Mouse (Mus musculus) forebrain, embryonic 14.5 days (tissue): ENCODE data around the gene Msi2. TPM values are rescaled to one million over a fixed set of nuclear protein-coding genes. Genes with fewer than 3 reads are reported as not detected.
A peak's percentile ranks its signal among the peaks of the same experiment; 100 is the strongest.

Experiments
- ATAC-seq: fragments of 200-750 bp; cut with Nextera tagmentation; 2 replicates; pipeline ENCODE4 v1.8.0; 2017; ENCODE audit warnings: mild to moderate bottlenecking, moderate library complexity
- DNase-seq: peaks from one replicate; pipeline ENCODE4 v3.0.0-alpha.2; 2015; ENCODE audit warnings: low spot score
- H3K27ac ChIP-seq: fragments of 300-500 bp; sonication (generic); 2 replicates; pipeline ENCODE4 v1.5.1; 2014; ENCODE audit warnings: low read depth, mild to moderate bottlenecking, control low read depth, low read length, moderate library complexity
- H3K27me3 ChIP-seq: fragments of 300-500 bp; sonication (generic); replicated peaks from 2 replicates; pipeline ENCODE4 v1.6.1; 2014; ENCODE audit warnings: low read length, control low read depth, mixed read lengths; ENCODE audit not compliant: control insufficient read depth, insufficient read depth
- H3K36me3 ChIP-seq: fragments of 300-500 bp; sonication (generic); 2 replicates; pipeline ENCODE4 v1.6.1; 2014; ENCODE audit warnings: low read length, control low read depth; ENCODE audit not compliant: control insufficient read depth, insufficient read depth
- H3K4me1 ChIP-seq: fragments of 300-500 bp; sonication (generic); 2 replicates; pipeline ENCODE4 v1.6.1; 2014; ENCODE audit warnings: antibody characterized with exemption, low read length, control low read depth; ENCODE audit not compliant: control insufficient read depth, insufficient read depth
- H3K4me2 ChIP-seq: fragments of 300-500 bp; sonication (generic); 2 replicates; pipeline ENCODE4 v1.6.1; 2014; ENCODE audit warnings: mild to moderate bottlenecking, control low read depth, low read length
- H3K4me3 ChIP-seq: fragments of 300-500 bp; sonication (generic); 2 replicates; pipeline ENCODE4 v1.5.1; 2014; ENCODE audit warnings: low read depth, low read length, control low read depth
- H3K9ac ChIP-seq: fragments of 300-500 bp; sonication (generic); 2 replicates; pipeline ENCODE4 v1.6.1; 2014; ENCODE audit warnings: mild to moderate bottlenecking, low read length, control low read depth, moderate library complexity
- H3K9me3 ChIP-seq: fragments of 300-500 bp; sonication (generic); replicated peaks from 2 replicates; pipeline ENCODE4 v1.6.1; 2016; ENCODE audit warnings: low read length, control low read depth, mixed read lengths; ENCODE audit not compliant: control insufficient read depth
- WGBS: fragments of 180-500 bp; shearing (Covaris S2); extraction: QIAGEN DNeasy Blood & Tissue Kit; methylation state at CpG from one replicate; pipeline ENCODE4 v1.1.7; 2014; 5-methylcytosine and 5-hydroxymethylcytosine counted together
- polyA plus RNA-seq: library from polyadenylated mRNA; unstranded; fragments of >200 nt; fragmentation: Nextera tagmentation; extraction: Ambion mirVana; gene quantifications from 2 replicates; pipeline ENCODE4 v1.2.1, GENCODE M21; 2014

Gene Msi2
- polyA plus RNA-seq, 1 experiment from 2014 or later: 19.9 TPM

DNA sequence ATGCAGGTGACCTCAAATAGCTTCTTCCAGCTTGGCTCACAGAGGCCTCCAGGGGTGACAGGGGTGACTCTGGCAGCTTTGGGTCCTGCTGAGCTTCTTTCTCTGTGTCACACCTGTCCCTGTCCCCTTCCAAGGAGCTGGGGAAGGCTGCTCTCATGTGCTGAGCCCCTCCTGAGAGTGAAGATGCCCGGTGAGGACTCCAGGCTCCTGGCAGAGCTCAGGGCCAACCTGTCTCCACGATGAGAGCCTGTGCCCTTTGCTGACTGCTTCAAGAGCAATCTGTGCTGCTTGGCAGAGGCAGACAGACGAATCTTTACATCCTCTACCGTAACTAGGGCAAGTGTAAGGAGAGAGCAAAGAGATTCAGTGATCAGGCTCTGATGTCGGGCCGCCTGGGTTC, 407.5 kb downstream of the Msi2 start:
- no peak overlapping the region for H3K27ac ChIP-seq
- no peaks in the 10 kb centered on the region for H3K36me3 ChIP-seq
- WGBS: 68% methylated on average over 6 of the region's 6 CpGs

DNA sequence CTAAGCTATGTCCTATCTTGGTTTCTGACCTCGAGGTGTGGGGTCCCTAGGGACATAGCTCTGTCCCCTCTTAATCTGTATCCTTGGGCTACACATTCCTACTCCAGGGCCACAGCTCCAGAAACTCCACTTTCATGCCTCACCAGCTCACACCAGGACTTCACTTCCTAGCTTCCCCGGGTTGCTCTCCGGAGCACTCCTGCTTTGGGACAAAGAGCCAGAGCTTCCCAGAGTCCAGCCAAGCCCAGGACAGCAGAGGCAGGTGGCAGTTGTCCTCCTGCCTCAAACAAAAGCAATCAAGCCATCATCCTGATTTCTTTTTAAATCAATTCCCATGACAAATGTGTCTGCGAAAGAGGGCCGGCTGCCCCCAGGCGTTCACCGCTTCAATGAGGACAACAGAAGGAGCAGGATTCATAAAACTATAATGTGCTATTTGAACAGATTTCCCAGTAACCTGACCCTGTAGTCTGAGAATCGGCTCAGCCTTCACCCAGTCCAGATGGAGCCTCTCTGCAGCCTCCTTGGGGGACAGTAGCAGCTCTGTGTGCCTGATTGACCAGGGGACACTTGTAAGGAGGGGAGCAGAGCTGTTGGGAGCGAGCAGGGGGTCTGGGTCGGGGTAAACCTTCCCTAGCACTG, 409.1 kb downstream of the Msi2 start:
- peaks cover 8% of the 10 kb centered on the region; the same call in 1 of the 2 replicates for H3K4me1 ChIP-seq
- no peak overlapping the region for H3K9ac ChIP-seq
- no peak overlapping the region for H3K4me2 ChIP-seq
- H3K9me3 ChIP-seq: no peaks in the 10 kb centered on the region
- H3K27ac ChIP-seq: peak overlapping the region; percentile 27; the same call in 1 of the 2 replicates
- 45% methylated on average over 10 of the region's 10 CpGs for WGBS
- H3K4me3 ChIP-seq: no peak overlapping the region
- ATAC-seq (peak; percentile 65), DNase-seq (peak; percentile 52)
- H3K36me3 ChIP-seq: no peaks in the 10 kb centered on the region
- H3K27me3 ChIP-seq: no peaks in the 10 kb centered on the region

More for the DNA sequence above, 407.5 kb downstream of the Msi2 start:
- H3K4me1 ChIP-seq: peaks cover 12% of the 10 kb centered on the region
- no peaks in the 10 kb centered on the region for H3K9me3 ChIP-seq
- no peak overlapping the region for H3K9ac ChIP-seq
- no peak overlapping the region for H3K4me3 ChIP-seq
- H3K27me3 ChIP-seq: no peaks in the 10 kb centered on the region
- DNase-seq (no peak), ATAC-seq (no peak)
- H3K4me2 ChIP-seq: no peak overlapping the region

DNA sequence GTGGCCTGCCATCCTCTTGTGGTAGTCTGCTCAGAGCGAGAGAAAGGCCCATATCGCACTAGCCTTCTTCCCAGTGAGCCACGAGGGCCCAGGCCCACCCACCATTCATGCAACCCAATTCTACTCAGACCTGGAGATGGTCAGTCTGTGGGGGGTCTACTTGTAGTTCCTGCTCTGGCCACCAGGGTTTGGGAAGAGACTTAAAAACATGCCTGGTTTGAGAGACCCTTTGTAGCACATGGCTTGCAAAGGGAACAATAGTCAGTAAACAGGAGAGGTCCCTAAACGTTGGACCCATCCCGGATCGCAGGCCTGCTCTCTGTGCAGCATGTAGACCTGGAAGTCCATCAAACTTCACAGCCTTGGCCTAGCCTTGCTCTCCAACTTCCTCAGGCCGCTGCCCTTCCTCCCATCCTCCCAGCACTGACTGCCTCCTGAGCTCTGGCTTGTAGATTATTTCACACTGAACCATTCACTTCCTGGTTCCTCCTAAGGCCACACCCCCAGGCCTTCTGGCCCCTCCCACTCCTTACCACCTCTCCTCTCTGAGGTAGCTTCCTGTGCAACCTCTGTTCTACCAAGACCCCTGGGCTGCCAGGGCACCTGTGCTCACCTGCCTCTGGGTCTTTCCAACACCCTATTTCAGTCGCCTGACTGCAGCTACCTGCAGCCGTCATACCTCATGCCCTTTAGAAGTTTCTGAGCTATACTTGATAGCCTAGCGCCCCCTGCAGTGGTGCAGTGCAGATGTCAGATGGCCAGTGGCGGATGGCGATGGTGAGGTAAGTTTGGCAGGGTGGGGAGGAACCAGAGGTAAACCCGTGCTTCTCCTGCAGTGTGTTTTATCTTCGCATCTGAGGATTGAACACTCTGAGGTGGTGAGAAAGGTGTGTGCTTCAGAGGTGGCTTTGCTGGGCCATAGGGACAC, 410.4 kb downstream of the Msi2 start:
- H3K4me1 ChIP-seq: peaks cover 8% of the 10 kb centered on the region; the same call in 1 of the 2 replicates
- no peaks in the 10 kb centered on the region for H3K27me3 ChIP-seq
- H3K9ac ChIP-seq: no peak overlapping the region
- DNase-seq: no peak
- no peak overlapping the region for H3K27ac ChIP-seq
- 85% methylated on average over 14 of the region's 14 CpGs for WGBS
- H3K4me2 ChIP-seq: no peak overlapping the region
- H3K4me3 ChIP-seq: no peak overlapping the region
- no peaks in the 10 kb centered on the region for H3K9me3 ChIP-seq
- no peaks in the 10 kb centered on the region for H3K36me3 ChIP-seq
- ATAC-seq: no peak

DNA sequence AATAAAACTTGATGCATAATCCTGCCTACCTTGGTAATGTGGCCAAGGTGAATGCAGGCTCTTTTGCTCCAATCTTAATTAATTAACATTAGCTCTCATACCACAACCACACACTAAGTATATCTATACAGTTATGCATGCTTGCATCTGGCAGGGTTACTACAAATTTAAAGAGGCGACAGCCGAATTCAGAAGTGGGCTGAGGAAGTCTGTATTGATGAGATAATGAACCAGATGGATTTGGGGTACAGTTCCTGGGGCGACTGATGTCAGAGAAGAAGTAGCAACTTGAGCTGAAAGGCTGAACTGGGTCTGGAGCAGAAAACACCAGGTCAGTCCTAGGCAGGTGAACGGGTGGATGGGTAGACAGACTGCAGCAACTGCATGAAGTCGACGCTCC, 412.6 kb downstream of the Msi2 start:
- Histone ChIP-seq H3K4me2 (no peak overlapping the region), H3K9me3 (no peaks in the 10 kb centered on the region), H3K27me3 (no peaks in the 10 kb centered on the region), H3K36me3 (no peaks in the 10 kb centered on the region), H3K27ac (no peak overlapping the region), H3K9ac (no peak overlapping the region), H3K4me1 (0 out of 2 replicates have a peak, but pooled peaks cover 3% of the 10 kb centered on the region), H3K4me3 (no peak overlapping the region)
- DNase-seq: no peak
- ATAC-seq: no peak
- WGBS: 89% methylated on average over 6 of the region's 6 CpGs

DNA sequence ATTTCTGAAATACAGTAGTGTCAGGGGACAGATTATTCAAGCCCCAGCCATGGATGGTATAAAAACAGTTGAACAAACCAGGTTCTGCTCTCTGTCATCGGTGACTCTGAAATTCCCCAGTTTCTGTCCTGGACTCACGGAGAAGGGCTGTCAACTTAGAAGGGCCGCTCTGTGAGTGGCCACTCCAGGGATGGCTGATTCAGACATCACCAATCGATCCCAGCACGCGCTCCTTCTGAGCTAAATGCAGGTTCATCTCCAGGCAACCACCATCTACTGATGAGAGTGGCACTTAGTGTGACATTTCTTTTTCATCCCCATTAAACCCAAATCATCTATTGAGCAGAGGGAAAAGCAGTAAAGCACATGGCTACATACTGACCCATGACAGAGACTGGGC, 416.7 kb downstream of the Msi2 start:
- Histone ChIP-seq H3K4me3 (no peak overlapping the region), H3K9ac (no peak overlapping the region), H3K4me1 (0 out of 2 replicates have a peak, but pooled peaks cover 2% of the 10 kb centered on the region), H3K9me3 (no peaks in the 10 kb centered on the region), H3K4me2 (no peak overlapping the region), H3K36me3 (no peaks in the 10 kb centered on the region), H3K27ac (no peak overlapping the region), H3K27me3 (no peaks in the 10 kb centered on the region)
- WGBS: 57% methylated on average over 6 of the region's 6 CpGs
- DNase-seq (peak; percentile 43), ATAC-seq (no peak)

DNA sequence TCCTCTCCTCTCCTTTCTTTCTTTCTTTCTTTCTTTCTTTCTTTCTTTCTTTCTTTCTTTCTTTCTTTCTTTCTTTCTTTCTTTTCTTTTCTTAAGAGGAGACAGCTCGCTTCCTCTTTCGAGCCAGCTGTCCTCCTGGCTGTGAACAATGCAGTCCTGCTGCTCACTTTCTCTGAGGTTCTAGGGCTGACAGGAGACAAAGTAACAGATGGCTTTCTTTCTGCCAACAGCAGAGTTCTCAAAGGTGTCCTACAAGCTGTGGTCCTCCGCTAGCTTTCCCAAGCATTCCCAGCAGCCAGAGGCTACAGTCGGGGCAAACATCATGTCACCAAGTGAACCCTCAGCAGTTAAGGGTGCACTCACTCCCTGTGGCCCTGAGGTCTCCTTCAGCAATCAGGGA, 419.0 kb downstream of the Msi2 start:
- no peaks in the 10 kb centered on the region for H3K36me3 ChIP-seq
- WGBS: 42% methylated on average over 4 of the region's 4 CpGs

DNA sequence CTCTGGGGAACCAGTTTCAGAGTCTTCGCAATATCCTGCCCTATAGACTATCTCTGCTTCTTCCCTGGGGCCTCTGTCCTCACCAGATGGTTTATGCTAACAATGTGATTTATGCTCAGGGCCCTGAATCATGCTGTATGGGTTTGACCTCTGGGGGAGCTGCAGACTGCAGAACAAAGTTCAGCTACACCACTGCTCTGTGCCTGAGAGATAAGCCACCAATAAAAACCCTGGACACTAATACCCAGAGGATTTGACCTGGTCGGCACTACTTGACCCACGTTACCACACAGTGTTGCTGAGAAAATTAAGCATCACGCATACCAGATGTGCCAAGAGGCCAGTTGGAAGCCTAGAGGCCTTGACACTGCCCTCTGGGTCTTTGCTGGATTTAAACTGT, 420.8 kb downstream of the Msi2 start:
- no peak overlapping the region for H3K9ac ChIP-seq
- no peak for ATAC-seq
- 81% methylated on average over 4 of the region's 4 CpGs for WGBS
- H3K4me1 ChIP-seq: 0 out of 2 replicates have a peak, but pooled peaks cover 4% of the 10 kb centered on the region
- H3K4me2 ChIP-seq: no peak overlapping the region
- H3K9me3 ChIP-seq: no peaks in the 10 kb centered on the region
- DNase-seq: no peak
- no peak overlapping the region for H3K4me3 ChIP-seq
- no peaks in the 10 kb centered on the region for H3K36me3 ChIP-seq
- H3K27ac ChIP-seq: no peak overlapping the region
- H3K27me3 ChIP-seq: no peaks in the 10 kb centered on the region

More for the DNA sequence above, 419.0 kb downstream of the Msi2 start:
- no peak overlapping the region for H3K4me3 ChIP-seq
- no peak overlapping the region for H3K9ac ChIP-seq
- no peak overlapping the region for H3K4me2 ChIP-seq
- no peak overlapping the region for H3K27ac ChIP-seq
- no peak for ATAC-seq
- H3K9me3 ChIP-seq: no peaks in the 10 kb centered on the region
- no peaks in the 10 kb centered on the region for H3K27me3 ChIP-seq
- H3K4me1 ChIP-seq: 0 out of 2 replicates have a peak, but pooled peaks cover 2% of the 10 kb centered on the region
- DNase-seq: peak; percentile 44

DNA sequence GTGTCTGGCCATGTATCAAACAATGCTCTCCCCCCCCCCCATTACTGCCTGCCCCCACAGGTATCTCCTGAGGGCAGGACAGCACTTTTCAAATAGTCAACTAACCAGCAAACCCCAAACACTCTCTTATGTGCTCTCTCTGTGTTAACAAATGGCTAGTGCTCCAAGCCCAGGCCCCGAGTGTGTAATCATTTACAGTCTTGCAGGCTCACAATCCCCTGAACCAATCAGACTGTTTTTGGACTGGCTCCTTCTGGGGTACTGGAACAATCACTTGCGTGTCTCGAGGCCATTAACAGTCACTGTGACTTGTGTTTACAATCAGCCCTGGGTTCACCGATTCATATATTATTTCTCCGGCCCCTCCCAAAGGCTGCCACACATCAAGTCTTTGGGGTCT, 423.0 kb downstream of the Msi2 start:
- Histone ChIP-seq H3K36me3 (no peaks in the 10 kb centered on the region), H3K9ac (no peak overlapping the region), H3K9me3 (no peaks in the 10 kb centered on the region), H3K4me1 (0 out of 2 replicates have a peak, but pooled peaks cover 2% of the 10 kb centered on the region), H3K27ac (no peak overlapping the region), H3K4me3 (no peak overlapping the region), H3K4me2 (no peak overlapping the region), H3K27me3 (no peaks in the 10 kb centered on the region)
- ATAC-seq (no peak), DNase-seq (no peak)
- 79% methylated on average over 5 of the region's 5 CpGs for WGBS

DNA sequence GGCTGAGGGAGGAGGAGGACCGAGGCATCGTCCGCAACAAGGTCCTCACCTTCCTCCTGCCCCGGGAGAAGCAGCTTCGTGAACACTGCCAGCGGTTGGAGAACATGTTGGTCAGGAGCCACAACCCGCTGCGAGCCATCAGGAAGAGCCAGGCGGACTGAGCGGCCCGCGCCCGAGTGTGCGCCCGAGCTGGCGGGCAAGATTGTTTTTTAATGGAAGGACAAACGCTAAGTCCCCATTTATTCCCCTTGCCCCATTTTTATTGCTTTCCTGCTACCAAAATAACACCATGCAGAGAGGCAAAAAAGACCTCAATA, 424.0 kb downstream of the Msi2 start:
- Histone ChIP-seq H3K27ac (no peak overlapping the region), H3K4me1 (0 out of 2 replicates have a peak, but pooled peaks cover 3% of the 10 kb centered on the region)

More for the DNA sequence above, 424.0 kb downstream of the Msi2 start:
- Histone ChIP-seq H3K9me3 (no peaks in the 10 kb centered on the region), H3K4me3 (no peak overlapping the region; the same call in 1 of the 2 replicates), H3K36me3 (no peaks in the 10 kb centered on the region), H3K4me2 (peak overlapping the region; percentile 34), H3K27me3 (no peaks in the 10 kb centered on the region), H3K9ac (0 out of 2 replicates have a peak overlapping the region, but pooled peaks have one; percentile 5)
- DNase-seq (no peak), ATAC-seq (no peak)
- WGBS: 31% methylated on average over 17 of the region's 17 CpGs
